ENCODE assay signal across 12 mouse cellular contexts in the genomic region with DNA sequence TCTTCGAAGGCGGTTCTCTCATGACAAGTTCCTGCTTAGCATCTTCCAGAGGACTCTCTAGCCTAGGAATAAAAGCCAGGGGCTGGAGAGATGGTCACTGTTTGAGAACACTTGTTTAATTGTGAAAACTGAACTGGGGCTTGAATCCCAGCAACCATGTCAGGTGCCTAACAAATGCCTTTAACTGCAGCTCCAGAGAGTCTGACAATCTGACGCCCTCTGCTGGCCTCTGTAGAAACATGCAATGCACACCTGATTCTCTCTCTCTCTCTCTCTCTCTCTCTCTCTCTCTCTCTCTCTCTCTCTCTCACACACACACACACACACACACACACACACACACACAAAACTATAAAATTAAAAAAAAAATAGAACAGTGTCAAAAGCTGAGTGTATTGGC. TPM values are rescaled to one million over a fixed set of nuclear protein-coding genes. Genes with fewer than 3 reads are reported as not detected.
DNase-seq lines count a peak whose midpoint lies in the region; ATAC-seq and TF ChIP-seq lines count a peak whose summit lies in the region.
"Had no signal": no experiment of that assay in that cellular context is flagged by ENCODE, and none has a peak within 500 bp of the region (broad histone marks: within the 10 kb centered on the region; RNA-seq: fewer than 3 reads in every experiment).

No protein-coding gene starts in this region.

- H3K27ac ChIP-seq in kidney, adult 2 months (ENCODE audit: insufficient read depth, low read depth, low read length) = no peak overlapping the region
- no peak overlapping the region for H3K27ac ChIP-seq in kidney, embryonic 14.5 days (ENCODE audit: low read depth, low read length)
- H3K27ac ChIP-seq in spleen, adult 2 months (ENCODE audit: insufficient read depth, low read length) = no peak overlapping the region
- H3K27ac ChIP-seq in limb, embryonic 10.5 days = no peak overlapping the region
- H3K27ac ChIP-seq in forebrain, embryonic 13.5 days = no peak overlapping the region
- H3K27ac ChIP-seq: intestine, embryonic 15.5 days; limb, embryonic 15.5 days; midbrain, embryonic 13.5 days had no signal

- DNase-seq in kidney, adult 2 months = peak; percentile 15
- DNase-seq in spleen, adult 2 months (ENCODE audit: low read depth in 1 of 2, low spot score in 2 of 2) = no peak
- no peak for DNase-seq in spleen, postnatal 14 days (ENCODE audit: low spot score in 2 of 2)
- peak; percentile 27 for DNase-seq in brain, adult 2 months (ENCODE audit: low read depth, low spot score)
- no peak for DNase-seq in limb, embryonic 10.5 days (ENCODE audit: low spot score)
- DNase-seq: gastrocnemius, postnatal 25 days; heart, postnatal 14 days had no signal

- no peak overlapping the region for H3K4me2 ChIP-seq in kidney, embryonic 14.5 days (replicated peaks; ENCODE audit: low read depth, low read length)
- no peak overlapping the region for H3K4me2 ChIP-seq in forebrain, embryonic 13.5 days
- H3K4me2 ChIP-seq: intestine, embryonic 15.5 days; limb, embryonic 15.5 days; midbrain, embryonic 13.5 days had no signal

- WGBS in kidney, adult 2 months = 76% methylated on average over 3 of the region's 3 CpGs
- WGBS in kidney, embryonic 14.5 days = 82% methylated on average over 3 of the region's 3 CpGs
- WGBS in spleen, adult 2 months = 83% methylated on average over 3 of the region's 3 CpGs
- WGBS in limb, embryonic 10.5 days = 74% methylated on average over 3 of the region's 3 CpGs
- WGBS in forebrain, embryonic 13.5 days = 67% methylated on average over 3 of the region's 3 CpGs

- H3K9ac ChIP-seq in kidney, embryonic 14.5 days (ENCODE audit: low read depth, low read length) = no peak overlapping the region
- H3K9ac ChIP-seq in forebrain, embryonic 13.5 days = no peak overlapping the region
- H3K9ac ChIP-seq: intestine, embryonic 15.5 days; limb, embryonic 15.5 days; midbrain, embryonic 13.5 days had no signal

- H3K4me1 ChIP-seq in kidney, adult 2 months (ENCODE audit: control insufficient read depth, insufficient read depth, low read length) = no peaks in the 10 kb centered on the region
- H3K4me1 ChIP-seq in kidney, embryonic 14.5 days (ENCODE audit: control insufficient read depth, insufficient read depth, low read length) = no peaks in the 10 kb centered on the region
- no peaks in the 10 kb centered on the region for H3K4me1 ChIP-seq in spleen, adult 2 months (ENCODE audit: control insufficient read depth, insufficient read depth, insufficient read length)
- H3K4me1 ChIP-seq in limb, embryonic 10.5 days = no peaks in the 10 kb centered on the region
- no peaks in the 10 kb centered on the region for H3K4me1 ChIP-seq in forebrain, embryonic 13.5 days
- H3K4me1 ChIP-seq: intestine, embryonic 15.5 days; limb, embryonic 15.5 days; midbrain, embryonic 13.5 days had no signal

- H3K4me3 ChIP-seq in kidney, adult 2 months (ENCODE audit: insufficient read depth, low read depth, low read length) = no peak overlapping the region
- no peak overlapping the region for H3K4me3 ChIP-seq in kidney, embryonic 14.5 days (ENCODE audit: low read length)
- H3K4me3 ChIP-seq in spleen, adult 2 months (ENCODE audit: extremely low read depth, insufficient read depth, insufficient read length) = no peak overlapping the region
- no peak overlapping the region for H3K4me3 ChIP-seq in limb, embryonic 10.5 days
- no peak overlapping the region for H3K4me3 ChIP-seq in forebrain, embryonic 13.5 days
- H3K4me3 ChIP-seq: intestine, embryonic 15.5 days; limb, embryonic 15.5 days; midbrain, embryonic 13.5 days had no signal

- no peaks in the 10 kb centered on the region for H3K27me3 ChIP-seq in kidney, adult 2 months (replicated peaks; ENCODE audit: control insufficient read depth, insufficient read depth, low read length)
- H3K27me3 ChIP-seq in kidney, embryonic 14.5 days (ENCODE audit: control insufficient read depth, insufficient read depth, low read length) = no peaks in the 10 kb centered on the region
- H3K27me3 ChIP-seq in spleen, adult 2 months (ENCODE audit: control insufficient read depth, insufficient read depth, low read length) = no peaks in the 10 kb centered on the region
- no peaks in the 10 kb centered on the region for H3K27me3 ChIP-seq in limb, embryonic 10.5 days (ENCODE audit: low read depth, poor library complexity, severe bottlenecking)
- H3K27me3 ChIP-seq in forebrain, embryonic 13.5 days = no peaks in the 10 kb centered on the region
- H3K27me3 ChIP-seq: intestine, embryonic 15.5 days; limb, embryonic 15.5 days; midbrain, embryonic 13.5 days had no signal

- no peak for TF ChIP-seq POLR2A in kidney, adult 2 months (IDR thresholded peaks at IDR 0.05; ENCODE audit: low read depth, low read length)
- no peak for TF ChIP-seq POLR2A in spleen, adult 2 months (IDR thresholded peaks at IDR 0.05; ENCODE audit: low read depth, low read length)

- no peaks in the 10 kb centered on the region; the same call in 1 of the 2 replicates for H3K9me3 ChIP-seq in kidney, embryonic 14.5 days (ENCODE audit: control insufficient read depth, low read length)
- no peaks in the 10 kb centered on the region; the same call in 1 of the 2 replicates for H3K9me3 ChIP-seq in limb, embryonic 10.5 days (replicated peaks)
- H3K9me3 ChIP-seq in forebrain, embryonic 13.5 days (replicated peaks) = no peaks in the 10 kb centered on the region
- H3K9me3 ChIP-seq: intestine, embryonic 15.5 days; limb, embryonic 15.5 days had no signal

- no peaks in the 10 kb centered on the region for H3K36me3 ChIP-seq in kidney, adult 2 months (ENCODE audit: control insufficient read depth, insufficient read depth, low read length)
- H3K36me3 ChIP-seq in kidney, embryonic 14.5 days (ENCODE audit: control insufficient read depth, insufficient read depth, low read length) = no peaks in the 10 kb centered on the region
- H3K36me3 ChIP-seq in spleen, adult 2 months (ENCODE audit: control insufficient read depth, insufficient read depth, low read length) = no peaks in the 10 kb centered on the region
- H3K36me3 ChIP-seq in limb, embryonic 10.5 days = no peaks in the 10 kb centered on the region
- no peaks in the 10 kb centered on the region for H3K36me3 ChIP-seq in forebrain, embryonic 13.5 days (ENCODE audit: poor library complexity, severe bottlenecking)
- H3K36me3 ChIP-seq: intestine, embryonic 15.5 days; limb, embryonic 15.5 days; midbrain, embryonic 13.5 days had no signal

- peak; percentile 51 for TF ChIP-seq CTCF in kidney, adult 2 months (conservative IDR thresholded peaks at IDR 0.05; ENCODE audit: insufficient read depth, insufficient read length, low read depth, low read length)
- peak; percentile 33; the same call in 1 of the 2 replicates for TF ChIP-seq CTCF in spleen, adult 2 months (IDR thresholded peaks at IDR 0.05; ENCODE audit: extremely low read depth, insufficient read depth, insufficient read length, insufficient replicate concordance)

- ATAC-seq in kidney, embryonic 14.5 days (ENCODE audit: low FRiP score, low TSS enrichment) = no peak
- ATAC-seq in forebrain, embryonic 13.5 days = no peak
- ATAC-seq: intestine, embryonic 15.5 days; midbrain, embryonic 13.5 days had no signal

RNA-seq across cellular contexts. Expression of gene Muc13, which starts 16.2 kb away (rescaled TPM):
- 0.10 and 0.11 TPM in 2 replicates for polyA plus RNA-seq in kidney, adult 2 months (2012; rRNA removed)
- polyA plus RNA-seq in kidney, embryonic 14.5 days (2014; fragmentation: Nextera tagmentation; extraction: Ambion mirVana) = 0.09 TPM in 1 of 2 replicates, not detected in the other
- polyA plus RNA-seq in spleen, adult 2 months (2012; rRNA removed) = 2.6 and 2.8 TPM in 2 replicates
- 0.16 and 0.21 TPM in 2 replicates for polyA plus RNA-seq in limb, embryonic 10.5 days (2016; fragmentation: Nextera tagmentation; extraction: Ambion mirVana)
- 0.08 TPM in 1 of 2 replicates, not detected in the other for polyA plus RNA-seq in forebrain, embryonic 13.5 days (2015; fragmentation: Nextera tagmentation; extraction: Ambion mirVana)
- polyA plus RNA-seq: limb, embryonic 15.5 days had no signal

RNA-seq across cellular contexts. Expression of gene Itgb5, which starts 19.5 kb away (rescaled TPM):
- polyA plus RNA-seq in kidney, adult 2 months (2012; rRNA removed) = 145 TPM in 2 replicates
- 34.3 and 49.7 TPM in 2 replicates for polyA plus RNA-seq in kidney, embryonic 14.5 days (2014; fragmentation: Nextera tagmentation; extraction: Ambion mirVana)
- polyA plus RNA-seq in spleen, adult 2 months (2012; rRNA removed) = 31.2 and 36.4 TPM in 2 replicates
- 64.3 and 67.1 TPM in 2 replicates for polyA plus RNA-seq in limb, embryonic 10.5 days (2016; fragmentation: Nextera tagmentation; extraction: Ambion mirVana)
- polyA plus RNA-seq in forebrain, embryonic 13.5 days (2015; fragmentation: Nextera tagmentation; extraction: Ambion mirVana) = 1.8 and 2.5 TPM in 2 replicates

Comparison
In these comparisons a context has a peak if more than half of its experiments do, and no peak if none do; other contexts are left out.
1. DNase-seq: peak in kidney, adult 2 months (single experiment) and brain, adult 2 months (single experiment); none in spleen, adult 2 months (0 of 2), spleen, postnatal 14 days (0 of 2) and limb, embryonic 10.5 days (single experiment).